Mouse (Mus musculus) ES-E14 (cell line): ENCODE data around the gene C2cd3. TPM values are rescaled to one million over a fixed set of nuclear protein-coding genes. Genes with fewer than 3 reads are reported as not detected.

Experiments used
- DNase-seq: peaks from one replicate; pipeline ENCODE4 v3.0.0-alpha.2; 2013; ENCODE audit warnings: low read depth, low spot score
- H3K27ac ChIP-seq: 2 replicates; pipeline ENCODE4 v1.5.1; 2012; ENCODE audit warnings: low read depth, mild to moderate bottlenecking, low read length, moderate library complexity, mixed read lengths; ENCODE audit not compliant: poor library complexity, insufficient read depth, severe bottlenecking
- H3K36me3 ChIP-seq: 2 replicates; pipeline ENCODE4 v1.6.1; 2012; ENCODE audit warnings: mild to moderate bottlenecking, low read length, moderate library complexity, mixed read lengths; ENCODE audit not compliant: control insufficient read depth, poor library complexity, insufficient read depth, severe bottlenecking
- H3K4me1 ChIP-seq, 2 experiments: fragments of 150-350 bp in 1 of 2; sonication (generic) in 1 of 2; 2 replicates each; pipeline ENCODE4 v1.6.1; 2012; ENCODE audit warnings: low read length in 2 of 2, mild to moderate bottlenecking in 1 of 2, mixed read lengths in 1 of 2; ENCODE audit not compliant: control insufficient read depth in 2 of 2, insufficient read depth in 2 of 2, poor library complexity in 1 of 2
- H3K4me3 ChIP-seq, 2 experiments: fragments of 150-350 bp in 1 of 2; sonication (generic) in 1 of 2; 2 replicates each; pipeline ENCODE4 v1.5.1; 2012; ENCODE audit warnings: low read length in 2 of 2, low read depth in 1 of 2, mild to moderate bottlenecking in 1 of 2, mixed read lengths in 1 of 2; ENCODE audit not compliant: insufficient read depth in 1 of 2, poor library complexity in 1 of 2, severe bottlenecking in 1 of 2
- H3K9ac ChIP-seq: 2 replicates; pipeline ENCODE4 v1.6.1; 2012; ENCODE audit warnings: low read depth, mild to moderate bottlenecking, low read length, mixed read lengths; ENCODE audit not compliant: poor library complexity, insufficient read depth, severe bottlenecking
- H3K9me3 ChIP-seq: fragments of 150-350 bp; sonication (generic); 2 replicates; pipeline ENCODE4 v1.6.1; 2012; ENCODE audit warnings: low read depth, mild to moderate bottlenecking, low read length; ENCODE audit not compliant: control insufficient read depth, insufficient read depth
- CHD2 ChIP-seq: IDR thresholded peaks from 2 replicates; pipeline ENCODE4 v1.6.1; 2014; ENCODE audit warnings: mild to moderate bottlenecking, low read depth, low read length, inconsistent platforms
- HCFC1 ChIP-seq: IDR thresholded peaks from 2 replicates; pipeline ENCODE4 v1.6.1; 2012; ENCODE audit warnings: low read length, inconsistent platforms, borderline replicate concordance; ENCODE audit not compliant: insufficient read depth
- MAFK ChIP-seq: IDR thresholded peaks from 2 replicates; pipeline ENCODE4 v1.6.1; 2014; ENCODE audit warnings: mild to moderate bottlenecking, low read depth, low read length, inconsistent platforms; ENCODE audit not compliant: insufficient read depth
- ZC3H11A ChIP-seq: IDR thresholded peaks from 2 replicates; pipeline ENCODE4 v1.6.1; 2012; ENCODE audit warnings: low read depth, mild to moderate bottlenecking, inconsistent platforms, low read length, borderline replicate concordance
- ZNF384 ChIP-seq: IDR thresholded peaks from 2 replicates; pipeline ENCODE4 v1.6.1; 2012; ENCODE audit warnings: low read depth, low read length, inconsistent platforms
- in situ Hi-C, 2 experiments: fragments of 600-800 bp; cut with MboI; formaldehyde crosslinking; loops; one replicate each; pipeline ENCODE4 v1.15.1; 2025; ENCODE audit warnings: low sequenced_read_pairs in 2 of 2, inconsistent platforms in 1 of 2; ENCODE audit not compliant: unreplicated experiment in 2 of 2
- total RNA-seq: library from RNA; depleted of rRNA; stranded (reverse); fragments of 300-350 nt; gene quantifications from 2 replicates; pipeline ENCODE4 v1.2.3, GENCODE M21; 2012

The C2cd3 gene
- total RNA-seq, 1 experiment: 10.9 TPM

DNA sequence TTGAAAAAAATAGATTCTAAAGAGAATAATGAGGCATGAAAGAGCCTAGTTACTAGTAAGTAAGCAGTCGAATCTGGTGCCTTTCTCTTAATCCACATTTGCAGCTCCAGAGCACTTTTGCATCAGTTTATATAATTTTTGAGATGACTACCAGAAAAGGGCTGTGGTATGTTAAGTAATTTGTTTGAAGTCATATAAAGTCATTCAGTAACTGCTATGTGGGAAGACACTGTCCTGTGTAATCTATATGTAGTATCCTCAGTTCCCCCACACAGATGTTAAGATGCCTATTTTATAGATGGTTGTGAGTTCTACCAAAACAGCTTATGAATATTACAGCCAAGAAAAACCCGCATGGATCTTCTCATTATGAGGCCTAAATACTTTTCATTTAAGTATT is 6.2 kb downstream of the C2cd3 start:
- Histone ChIP-seq H3K9ac (no peak overlapping the region), H3K27ac (no peak overlapping the region), H3K9me3 (no peaks in the 10 kb centered on the region), H3K4me3 (no peak overlapping the region), H3K36me3 (peaks cover 5% of the 10 kb centered on the region), H3K4me1 (no peaks in the 10 kb centered on the region)
- in situ Hi-C loops: no loop called here
- no peak for TF ChIP-seq CHD2
- no peak for TF ChIP-seq MAFK
- no peak for TF ChIP-seq ZNF384
- no peak for TF ChIP-seq ZC3H11A
- TF ChIP-seq HCFC1: no peak
- DNase-seq: no peak

DNA sequence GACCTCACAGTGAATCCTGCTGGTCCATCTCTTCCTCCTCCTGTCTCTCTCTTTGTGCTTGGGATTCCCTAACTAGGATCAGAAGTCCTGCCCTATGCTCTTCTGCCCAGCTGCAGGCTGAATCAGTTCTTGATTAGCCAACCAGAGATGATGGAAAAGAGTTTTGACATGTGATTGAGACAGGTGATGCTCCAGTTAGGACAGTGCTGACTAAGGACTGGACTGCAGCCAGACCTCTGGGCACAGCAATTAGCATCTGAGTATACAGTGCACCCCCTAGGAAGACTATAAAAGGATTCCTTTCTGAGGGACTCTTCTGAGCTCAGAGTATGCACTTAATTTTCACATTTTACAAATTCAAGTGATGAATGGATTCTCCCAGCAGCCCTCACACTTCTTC is 9.1 kb downstream of the C2cd3 start:
- Histone ChIP-seq H3K27ac (no peak overlapping the region), H3K4me1 (no peaks in the 10 kb centered on the region), H3K4me3 (no peak overlapping the region), H3K9ac (no peak overlapping the region), H3K9me3 (no peaks in the 10 kb centered on the region), H3K36me3 (peaks cover 2% of the 10 kb centered on the region; the same call in 1 of the 2 replicates)
- DNase-seq: no peak
- in situ Hi-C loops: no loop called here
- TF ChIP-seq HCFC1: no peak
- no peak for TF ChIP-seq ZC3H11A
- no peak for TF ChIP-seq CHD2
- TF ChIP-seq ZNF384: no peak
- TF ChIP-seq MAFK: no peak

DNA sequence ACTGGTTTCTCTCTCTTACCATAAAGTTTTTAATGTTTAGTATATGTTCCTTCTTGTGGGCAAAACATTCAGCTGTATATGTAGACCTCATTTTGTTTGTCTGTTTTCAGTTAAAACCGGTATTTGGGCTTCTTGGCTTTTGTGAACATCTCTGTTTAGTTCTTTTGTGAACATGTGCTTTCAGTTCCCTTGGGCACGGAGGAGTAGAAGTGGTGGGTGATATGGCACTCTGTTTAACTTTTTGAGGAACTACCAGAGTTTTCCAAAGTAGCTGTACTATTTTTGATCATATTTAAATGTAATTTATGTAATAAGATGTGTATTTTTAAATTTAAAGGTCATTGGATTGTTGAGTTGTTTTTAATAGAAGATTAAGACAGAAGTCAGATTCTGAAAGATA is 11.2 kb downstream of the C2cd3 start:
- H3K4me1 ChIP-seq: no peaks in the 10 kb centered on the region
- no peak overlapping the region for H3K9ac ChIP-seq
- H3K4me3 ChIP-seq: no peak overlapping the region
- in situ Hi-C loops: no loop called here
- no peak overlapping the region for H3K27ac ChIP-seq
- DNase-seq: no peak
- no peak for TF ChIP-seq CHD2
- no peak for TF ChIP-seq MAFK
- no peak for TF ChIP-seq ZC3H11A
- no peak for TF ChIP-seq HCFC1
- no peak for TF ChIP-seq ZNF384
- H3K9me3 ChIP-seq: no peaks in the 10 kb centered on the region
- H3K36me3 ChIP-seq: peaks cover 4% of the 10 kb centered on the region; the same call in 1 of the 2 replicates

DNA sequence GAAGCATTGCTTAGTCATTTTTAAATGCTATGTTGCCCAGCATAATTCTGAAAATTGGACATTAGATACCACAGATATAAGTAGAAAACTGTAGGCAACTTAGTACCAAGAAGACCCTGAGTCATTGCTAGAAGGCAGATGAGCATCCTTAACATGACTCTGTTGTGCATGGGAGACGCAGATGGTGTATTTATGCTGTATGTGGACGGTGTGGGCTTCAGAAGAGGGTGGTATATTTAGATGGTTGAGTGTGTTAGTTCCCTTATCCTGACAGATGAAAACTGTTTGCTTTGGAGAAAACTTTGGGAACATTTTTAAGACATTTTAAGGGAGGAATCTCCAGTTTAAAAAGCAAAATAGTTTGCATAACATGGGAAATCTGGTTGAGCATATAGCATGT is 16.1 kb downstream of the C2cd3 start:
- no peak overlapping the region for H3K27ac ChIP-seq
- H3K9me3 ChIP-seq: no peaks in the 10 kb centered on the region
- no peak overlapping the region for H3K9ac ChIP-seq
- H3K36me3 ChIP-seq: peaks cover 13% of the 10 kb centered on the region
- no peak for DNase-seq
- TF ChIP-seq MAFK (no peak), CHD2 (no peak), ZNF384 (no peak), ZC3H11A (no peak), HCFC1 (no peak)
- no peak overlapping the region for H3K4me3 ChIP-seq
- H3K4me1 ChIP-seq: no peaks in the 10 kb centered on the region
- in situ Hi-C loops: no loop called here

DNA sequence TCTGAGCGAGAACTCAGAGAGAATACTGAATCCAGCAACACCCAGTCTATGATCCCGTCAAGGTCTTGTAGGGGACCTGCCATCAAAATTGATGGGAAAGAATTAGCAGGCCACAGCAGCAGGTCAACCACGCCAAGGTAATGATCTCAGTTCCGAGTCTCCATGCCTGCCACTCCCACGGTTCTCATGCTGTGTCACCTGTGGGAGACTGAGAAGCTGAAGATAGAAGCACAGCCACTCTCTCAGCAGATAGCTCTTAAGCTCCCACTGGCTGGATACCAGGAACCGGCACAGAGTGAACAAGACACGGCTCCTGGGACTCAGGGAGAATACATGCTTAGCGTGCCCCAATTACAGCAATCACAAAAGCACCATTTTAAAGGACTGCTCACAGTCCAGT is 18.1 kb downstream of the C2cd3 start:
- H3K27ac ChIP-seq: no peak overlapping the region
- H3K4me1 ChIP-seq: no peaks in the 10 kb centered on the region
- no peak overlapping the region for H3K9ac ChIP-seq
- no peak for TF ChIP-seq MAFK
- in situ Hi-C loops: no loop called here
- H3K4me3 ChIP-seq: no peak overlapping the region
- H3K9me3 ChIP-seq: no peaks in the 10 kb centered on the region
- no peak for DNase-seq
- peaks cover 13% of the 10 kb centered on the region for H3K36me3 ChIP-seq
